Mouse (Mus musculus) hindbrain, embryonic 13.5 days (tissue): ENCODE results near the gene Sgce. TPM values are rescaled to one million over a fixed set of nuclear protein-coding genes. Genes with fewer than 3 reads are reported as not detected.

Source experiments
- polyA plus RNA-seq: library from polyadenylated mRNA; unstranded; fragments of >200 nt; fragmentation: Nextera tagmentation; extraction: Ambion mirVana; gene quantifications from 2 replicates; pipeline ENCODE4 v1.2.1, GENCODE M21; 2015

The Sgce gene
- polyA plus RNA-seq, 1 experiment from 2014 or later = 64.4 TPM

Other genes with a start within 250 kb of the Sgce start
- 142 and 188 TPM in 2 replicates for gene Col1a2, start 242.4 kb downstream of the Sgce start, polyA plus RNA-seq
- gene Casd1, start 146.4 kb downstream of the Sgce start, polyA plus RNA-seq = 38.1 and 39.4 TPM in 2 replicates
- 7.3 and 9.0 TPM in 2 replicates for gene Peg10, start 99 bp upstream of the Sgce start, polyA plus RNA-seq
- 42.0 and 43.5 TPM in 2 replicates for gene Ppp1r9a, start 155.7 kb upstream of the Sgce start, polyA plus RNA-seq